Mouse (Mus musculus): ENCODE results near the gene Gabrb1. TPM values are rescaled to one million over a fixed set of nuclear protein-coding genes. Genes with fewer than 3 reads are reported as not detected.

Gabrb1 gene
- polyA plus RNA-seq, 1 experiment from 2014 or later, result 2.7 TPM

DNA sequence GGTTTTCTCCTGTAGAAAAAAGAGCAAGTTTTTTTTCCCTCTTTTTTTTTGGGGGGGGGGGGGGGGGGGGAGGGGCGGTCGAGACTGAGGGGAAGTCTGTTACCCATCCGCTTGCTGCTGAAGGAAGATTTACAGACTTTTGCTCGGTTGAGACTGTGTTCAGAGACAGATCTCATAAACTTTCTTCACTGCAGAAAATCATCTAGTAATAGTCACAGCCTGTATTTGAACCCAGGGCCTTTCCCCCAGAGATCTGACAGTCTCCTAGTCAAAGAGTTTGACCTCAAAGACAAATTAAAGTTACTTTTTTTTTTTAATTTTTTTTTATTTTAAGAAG lies 510.3 kb downstream of the Gabrb1 start:
- Histone ChIP-seq H3K9ac (no peak overlapping the region), H3K36me3 (peaks cover 4% of the 10 kb centered on the region; the same call in 1 of the 2 replicates), H3K9me3 (no peaks in the 10 kb centered on the region), H3K4me3 (peak overlapping the region; percentile 71), H3K4me2 (peak overlapping the region; percentile 51), H3K27me3 (no peaks in the 10 kb centered on the region), H3K4me1 (peaks cover 11% of the 10 kb centered on the region), H3K27ac (peak overlapping the region; percentile 51)
- 0% methylated on average over 4 of the region's 4 CpGs for WGBS
- peak; percentile 20; the same call in 1 of the 2 replicates for ATAC-seq (ENCODE audit: insufficient number of reproducible peaks, insufficient read depth, low FRiP score, low TSS enrichment, low read depth)

GRCm38 (mm10) chr5:72170067-72170466 lies 512.2 kb downstream of the Gabrb1 start:
- Histone ChIP-seq H3K27me3 (no peaks in the 10 kb centered on the region), H3K9ac (no peak overlapping the region), H3K27ac (no peak overlapping the region), H3K4me1 (peaks cover 11% of the 10 kb centered on the region), H3K9me3 (no peaks in the 10 kb centered on the region), H3K4me2 (no peak overlapping the region), H3K4me3 (no peak overlapping the region), H3K36me3 (peaks cover 3% of the 10 kb centered on the region; the same call in 1 of the 2 replicates)
- WGBS, result 68% methylated on average over 6 of the region's 6 CpGs
- no peak for ATAC-seq (ENCODE audit: insufficient number of reproducible peaks, insufficient read depth, low FRiP score, low TSS enrichment, low read depth)

DNA sequence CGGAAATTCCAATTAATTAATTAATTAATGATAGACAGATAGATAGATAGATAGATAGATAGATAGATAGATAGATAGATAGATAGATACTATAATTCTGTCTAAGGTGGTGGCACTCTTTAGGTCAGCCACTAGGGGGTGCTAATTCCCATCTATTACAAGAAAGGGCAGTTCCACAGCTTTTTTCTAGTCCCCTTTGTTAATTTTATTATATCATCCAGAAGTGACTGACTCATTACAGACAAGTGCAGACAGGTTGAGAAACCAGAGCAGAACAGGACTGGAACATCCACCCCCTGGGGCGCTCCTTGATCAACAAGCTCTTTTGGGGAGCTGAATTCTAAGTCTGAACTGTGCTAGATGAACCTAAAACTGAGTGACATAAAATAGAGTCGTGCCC lies 514.8 kb downstream of the Gabrb1 start:
- Histone ChIP-seq H3K9ac (no peak overlapping the region), H3K9me3 (no peaks in the 10 kb centered on the region), H3K4me3 (no peak overlapping the region), H3K4me1 (peaks cover 9% of the 10 kb centered on the region; the same call in 1 of the 2 replicates), H3K27me3 (no peaks in the 10 kb centered on the region), H3K36me3 (no peaks in the 10 kb centered on the region), H3K4me2 (no peak overlapping the region), H3K27ac (no peak overlapping the region)
- WGBS, result 31% methylated on average over 3 of the region's 3 CpGs
- ATAC-seq (ENCODE audit: insufficient number of reproducible peaks, insufficient read depth, low FRiP score, low TSS enrichment, low read depth), result no peak

DNA sequence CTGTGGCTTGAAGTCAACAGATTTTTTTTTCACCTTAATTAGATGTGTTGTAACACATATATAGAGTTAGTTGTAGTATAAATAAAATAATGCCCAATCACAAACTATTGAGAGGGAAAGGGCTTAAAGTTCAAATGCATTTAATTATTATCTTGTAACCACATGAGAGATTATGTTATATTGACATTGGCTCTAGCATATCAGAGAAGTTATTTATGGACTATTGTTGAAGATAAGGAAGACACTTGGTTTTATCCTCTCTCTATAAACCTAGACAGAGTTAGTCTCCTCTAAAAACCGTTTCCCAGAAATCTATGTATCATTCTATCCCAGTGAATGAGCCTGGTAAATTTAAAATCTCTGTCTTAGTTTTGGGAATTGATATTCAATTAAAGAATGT lies 515.6 kb downstream of the Gabrb1 start:
- ATAC-seq (ENCODE audit: insufficient number of reproducible peaks, insufficient read depth, low FRiP score, low TSS enrichment, low read depth), result no peak
- 76% methylated on average over 1 of the region's 1 CpGs for WGBS

GRCm38 (mm10) chr5:72175050-72175449 lies 517.1 kb downstream of the Gabrb1 start:
- H3K4me3 ChIP-seq, result no peak overlapping the region
- WGBS, result 80% methylated on average over 4 of the region's 4 CpGs
- H3K4me1 ChIP-seq, result peaks cover 9% of the 10 kb centered on the region; the same call in 1 of the 2 replicates
- no peak for ATAC-seq (ENCODE audit: insufficient number of reproducible peaks, insufficient read depth, low FRiP score, low TSS enrichment, low read depth)
- no peaks in the 10 kb centered on the region for H3K27me3 ChIP-seq
- 0 out of 2 replicates have a peak overlapping the region, but pooled peaks have one; percentile 38 for H3K4me2 ChIP-seq
- H3K9ac ChIP-seq, result no peak overlapping the region
- H3K27ac ChIP-seq, result no peak overlapping the region
- no peaks in the 10 kb centered on the region for H3K9me3 ChIP-seq
- H3K36me3 ChIP-seq, result no peaks in the 10 kb centered on the region

More for the DNA sequence above, 515.6 kb downstream of the Gabrb1 start:
- no peaks in the 10 kb centered on the region for H3K27me3 ChIP-seq
- no peak overlapping the region for H3K27ac ChIP-seq
- no peaks in the 10 kb centered on the region for H3K9me3 ChIP-seq
- no peak overlapping the region for H3K4me2 ChIP-seq
- H3K36me3 ChIP-seq, result no peaks in the 10 kb centered on the region
- H3K4me1 ChIP-seq, result peaks cover 9% of the 10 kb centered on the region; the same call in 1 of the 2 replicates
- no peak overlapping the region for H3K4me3 ChIP-seq
- H3K9ac ChIP-seq, result no peak overlapping the region

- Histone ChIP-seq H3K4me2 (peak overlapping the region; percentile 38), H3K9ac (no peak overlapping the region), H3K4me3 (no peak overlapping the region), H3K36me3 (no peaks in the 10 kb centered on the region), H3K27me3 (no peaks in the 10 kb centered on the region), H3K4me1 (peaks cover 9% of the 10 kb centered on the region; the same call in 1 of the 2 replicates), H3K27ac (no peak overlapping the region), H3K9me3 (no peaks in the 10 kb centered on the region)
- WGBS, result 9% methylated on average over 7 of the region's 7 CpGs
- no peak for ATAC-seq (ENCODE audit: insufficient number of reproducible peaks, insufficient read depth, low FRiP score, low TSS enrichment, low read depth)
These were observed 517.6 kb downstream of the Gabrb1 start for GRCm38 (mm10) chr5:72175530-72175929.

DNA sequence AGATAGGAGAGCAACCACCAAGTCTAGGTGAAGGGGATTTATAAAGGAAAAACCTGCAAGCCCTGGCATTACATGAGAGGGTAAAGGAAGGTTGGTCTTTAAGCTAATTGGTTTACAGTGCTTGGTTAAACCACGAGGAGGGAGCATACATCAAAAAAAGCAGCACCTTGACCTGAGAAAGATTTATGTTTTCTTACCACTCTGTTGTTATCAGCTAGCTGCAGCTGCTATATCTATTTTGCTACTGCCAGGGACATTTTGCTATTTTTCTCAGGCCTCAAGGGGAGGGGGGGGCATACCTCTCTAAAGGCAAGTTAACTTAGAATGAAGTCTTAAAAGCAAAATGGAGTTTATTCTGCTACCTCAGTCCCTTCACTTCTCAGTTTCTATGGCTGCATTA lies 523.3 kb downstream of the Gabrb1 start:
- ATAC-seq (ENCODE audit: insufficient number of reproducible peaks, insufficient read depth, low FRiP score, low TSS enrichment, low read depth), result no peak
- Histone ChIP-seq H3K27me3 (no peaks in the 10 kb centered on the region), H3K4me2 (no peak overlapping the region), H3K4me3 (no peak overlapping the region), H3K36me3 (no peaks in the 10 kb centered on the region), H3K4me1 (peaks cover under 1% of the 10 kb centered on the region; the same call in 1 of the 2 replicates), H3K27ac (no peak overlapping the region), H3K9ac (no peak overlapping the region), H3K9me3 (no peaks in the 10 kb centered on the region)
- 54% methylated on average over 1 of the region's 1 CpGs for WGBS

DNA sequence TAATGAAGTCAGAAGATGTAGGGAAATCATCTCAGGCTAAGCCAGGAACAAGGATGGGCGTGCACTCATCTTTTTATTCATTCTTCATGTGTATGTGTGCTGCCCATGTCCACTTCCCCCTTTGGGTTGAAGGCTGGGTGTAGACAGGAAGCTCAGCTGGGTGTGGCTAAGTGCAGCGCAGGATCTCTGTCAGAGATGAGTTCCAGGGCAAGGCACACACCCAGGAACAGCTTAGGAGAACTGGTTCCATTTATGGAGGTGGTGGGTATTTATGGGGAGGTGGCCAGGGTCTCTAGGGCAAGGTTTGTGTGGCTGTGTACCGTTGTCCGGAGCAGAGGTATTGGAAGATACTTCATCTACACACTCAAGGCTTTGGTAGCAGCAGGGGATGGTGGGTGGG lies 524.9 kb downstream of the Gabrb1 start:
- no peak overlapping the region for H3K9ac ChIP-seq
- no peaks in the 10 kb centered on the region for H3K4me1 ChIP-seq
- H3K9me3 ChIP-seq, result no peaks in the 10 kb centered on the region
- ATAC-seq (ENCODE audit: insufficient number of reproducible peaks, insufficient read depth, low FRiP score, low TSS enrichment, low read depth), result no peak
- H3K4me3 ChIP-seq, result no peak overlapping the region
- no peaks in the 10 kb centered on the region for H3K27me3 ChIP-seq
- no peak overlapping the region for H3K27ac ChIP-seq
- 85% methylated on average over 4 of the region's 4 CpGs for WGBS
- no peaks in the 10 kb centered on the region for H3K36me3 ChIP-seq
- H3K4me2 ChIP-seq, result no peak overlapping the region

GRCm38 (mm10) chr5:72183929-72184328 lies 526.0 kb downstream of the Gabrb1 start:
- no peaks in the 10 kb centered on the region for H3K27me3 ChIP-seq
- H3K4me1 ChIP-seq, result no peaks in the 10 kb centered on the region
- no peaks in the 10 kb centered on the region for H3K36me3 ChIP-seq
- H3K27ac ChIP-seq, result no peak overlapping the region
- no peak for ATAC-seq (ENCODE audit: insufficient number of reproducible peaks, insufficient read depth, low FRiP score, low TSS enrichment, low read depth)
- no peak overlapping the region for H3K9ac ChIP-seq
- no peak overlapping the region for H3K4me3 ChIP-seq
- no peaks in the 10 kb centered on the region for H3K9me3 ChIP-seq
- WGBS, result 77% methylated on average over 6 of the region's 6 CpGs
- no peak overlapping the region for H3K4me2 ChIP-seq

GRCm38 (mm10) chr5:72184437-72185100 lies 526.7 kb downstream of the Gabrb1 start:
- Histone ChIP-seq H3K27ac (no peak overlapping the region), H3K27me3 (no peaks in the 10 kb centered on the region), H3K4me3 (no peak overlapping the region), H3K4me2 (no peak overlapping the region), H3K36me3 (no peaks in the 10 kb centered on the region), H3K4me1 (no peaks in the 10 kb centered on the region), H3K9me3 (no peaks in the 10 kb centered on the region), H3K9ac (no peak overlapping the region)
- no peak for ATAC-seq (ENCODE audit: insufficient number of reproducible peaks, insufficient read depth, low FRiP score, low TSS enrichment, low read depth)
- WGBS, result 81% methylated on average over 13 of the region's 13 CpGs

- WGBS, result 79% methylated on average over 7 of the region's 7 CpGs
- Histone ChIP-seq H3K27ac (no peak overlapping the region), H3K4me2 (no peak overlapping the region)
These were observed 533.2 kb downstream of the Gabrb1 start for GRCm38 (mm10) chr5:72191154-72191553.

DNA sequence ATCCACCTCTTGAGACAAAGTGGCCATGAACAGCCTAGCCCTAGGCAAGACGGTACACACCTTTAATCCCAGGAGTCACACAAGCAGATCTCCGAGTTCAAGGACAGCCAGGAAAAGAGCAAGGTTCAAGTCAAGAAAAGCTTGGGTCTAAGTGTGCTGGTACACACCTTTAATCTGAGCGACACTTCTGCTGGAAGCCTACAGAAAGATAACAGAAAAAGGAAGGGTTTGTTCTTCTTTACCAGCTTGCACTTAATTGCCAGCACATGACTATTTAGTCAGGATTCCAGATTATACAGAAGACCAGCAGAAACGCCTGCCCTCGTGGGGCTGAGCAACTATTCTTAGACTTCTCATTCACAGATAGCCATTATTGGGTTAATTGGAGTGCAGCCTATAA lies 534.0 kb downstream of the Gabrb1 start:
- Histone ChIP-seq H3K4me3 (no peak overlapping the region), H3K9me3 (no peaks in the 10 kb centered on the region), H3K27me3 (no peaks in the 10 kb centered on the region), H3K4me2 (no peak overlapping the region), H3K27ac (no peak overlapping the region), H3K9ac (no peak overlapping the region), H3K4me1 (no peaks in the 10 kb centered on the region), H3K36me3 (no peaks in the 10 kb centered on the region)
- ATAC-seq (ENCODE audit: insufficient number of reproducible peaks, insufficient read depth, low FRiP score, low TSS enrichment, low read depth), result no peak
- 85% methylated on average over 5 of the region's 5 CpGs for WGBS

More at GRCm38 (mm10) chr5:72191154-72191553, 533.2 kb downstream of the Gabrb1 start:
- Histone ChIP-seq H3K36me3 (no peaks in the 10 kb centered on the region), H3K9me3 (no peaks in the 10 kb centered on the region), H3K4me1 (no peaks in the 10 kb centered on the region), H3K9ac (no peak overlapping the region), H3K4me3 (no peak overlapping the region), H3K27me3 (no peaks in the 10 kb centered on the region)
- ATAC-seq (ENCODE audit: insufficient number of reproducible peaks, insufficient read depth, low FRiP score, low TSS enrichment, low read depth), result no peak
